Mouse (Mus musculus) retina, embryonic 14.5 days (tissue): ENCODE data around the gene Ssx2ip.

Experiments used
- DNase-seq: peaks from one replicate; pipeline ENCODE4 v3.0.0-alpha.2; 2015; ENCODE audit warnings: low spot score

Gene Ssx2ip

GRCm38 (mm10) chr3:146404311-146405201, at the start of gene Ssx2ip:
Gene Ssx2ip (plus strand): TSS chr3:146404642.
- peak; percentile 96 for DNase-seq

- no peak for DNase-seq
Measured at GRCm38 (mm10) chr3:146355146-146355545, 49.3 kb upstream of the Ssx2ip start.

GRCm38 (mm10) chr3:146365471-146365870, 39.0 kb upstream of the Ssx2ip start:
- no peak for DNase-seq

DNA sequence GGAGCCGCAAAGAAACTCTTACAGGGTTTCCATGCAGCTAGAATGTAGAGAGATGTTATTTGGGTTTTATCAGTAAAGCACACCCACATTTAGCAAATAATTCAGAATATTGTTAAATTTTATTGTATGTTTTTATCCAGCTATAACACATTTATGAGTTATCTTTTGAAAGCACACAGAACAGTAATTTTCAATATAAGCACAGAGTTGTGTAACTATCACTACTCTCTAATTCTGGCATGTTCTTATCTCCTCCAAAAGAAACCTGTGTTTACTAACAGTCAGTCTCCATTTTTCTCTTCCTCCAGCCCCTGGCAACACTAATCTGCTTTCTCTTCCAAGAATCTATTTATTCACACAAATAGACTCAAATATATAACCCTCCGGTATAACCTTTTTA, 37.4 kb upstream of the Ssx2ip start:
- no peak for DNase-seq

DNA sequence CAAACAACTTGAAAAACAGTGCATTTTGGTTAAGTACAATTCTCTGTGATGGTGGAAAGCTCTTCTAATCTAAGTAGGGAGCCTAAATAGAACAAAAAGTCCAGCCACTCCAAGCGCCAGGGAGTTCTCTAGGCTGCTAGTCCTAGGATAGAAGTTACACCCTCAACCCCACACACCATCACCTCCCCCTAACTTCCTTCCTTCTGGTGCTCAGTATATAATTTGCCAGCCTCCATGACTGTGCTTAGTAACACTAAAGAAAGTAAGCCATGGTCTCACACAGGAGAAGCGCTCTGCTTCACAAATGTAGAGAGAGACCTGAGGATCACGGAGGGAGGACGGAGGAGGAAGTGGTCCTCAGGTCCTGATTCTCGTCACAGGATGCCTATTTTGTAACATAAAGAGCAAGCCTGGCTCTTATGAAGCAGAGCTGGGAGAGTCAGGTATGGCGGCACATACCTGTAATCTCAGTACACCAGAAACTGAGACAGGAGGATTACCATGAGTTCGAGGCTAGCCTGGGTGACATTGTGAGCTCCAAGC, 33.8 kb upstream of the Ssx2ip start:
- DNase-seq = no peak

GRCm38 (mm10) chr3:146371201-146371600, 33.2 kb upstream of the Ssx2ip start:
- DNase-seq = no peak

DNA sequence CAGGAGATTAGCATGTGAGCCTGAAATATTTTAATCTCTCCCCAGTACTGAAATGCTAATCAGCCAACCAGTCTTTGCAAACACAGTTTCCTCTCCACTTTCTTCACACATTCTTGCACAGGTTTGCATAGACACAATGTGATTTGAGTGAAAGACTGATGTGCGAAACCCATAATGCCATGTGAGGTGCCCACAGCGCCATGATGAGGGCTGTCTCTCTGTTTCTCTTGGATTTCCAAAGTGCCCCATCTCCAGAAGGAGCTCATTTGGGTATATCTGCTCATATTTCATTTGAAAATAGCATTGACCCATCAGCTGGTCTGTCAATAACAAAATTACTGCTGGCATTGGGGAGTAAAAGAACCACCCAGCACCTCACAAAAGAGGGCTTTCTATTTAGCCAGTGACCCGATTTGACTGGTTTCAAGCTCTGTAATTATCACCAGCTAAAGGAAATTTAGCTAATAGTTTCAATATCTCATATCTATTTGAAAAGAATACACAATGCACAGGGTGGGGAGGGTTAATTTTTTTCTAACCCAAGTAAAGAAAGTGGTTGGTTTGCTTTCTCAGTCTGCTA, 29.8 kb upstream of the Ssx2ip start:
- DNase-seq = peak; percentile 62

DNA sequence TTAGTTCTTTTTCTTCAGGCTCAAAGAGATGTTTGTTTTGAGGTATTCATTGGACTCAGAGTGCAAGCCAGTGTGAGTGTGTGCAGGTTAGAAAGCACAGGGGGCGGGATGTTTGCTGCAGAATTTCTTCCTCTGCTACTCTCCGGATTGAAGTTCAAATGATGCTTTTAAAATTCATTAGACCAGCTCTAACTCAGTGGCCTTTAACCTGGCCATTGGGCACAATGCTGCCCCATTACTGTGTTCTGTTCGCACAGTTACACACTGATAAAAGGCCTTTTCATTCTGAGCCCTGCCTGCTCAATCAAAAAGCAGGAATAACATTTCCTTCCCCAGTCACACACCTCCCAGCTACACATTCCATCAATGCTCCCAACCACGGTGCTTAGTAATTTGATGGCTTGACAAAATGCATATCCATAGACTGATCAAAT, 29.2 kb upstream of the Ssx2ip start:
- DNase-seq = peak; percentile 73

DNA sequence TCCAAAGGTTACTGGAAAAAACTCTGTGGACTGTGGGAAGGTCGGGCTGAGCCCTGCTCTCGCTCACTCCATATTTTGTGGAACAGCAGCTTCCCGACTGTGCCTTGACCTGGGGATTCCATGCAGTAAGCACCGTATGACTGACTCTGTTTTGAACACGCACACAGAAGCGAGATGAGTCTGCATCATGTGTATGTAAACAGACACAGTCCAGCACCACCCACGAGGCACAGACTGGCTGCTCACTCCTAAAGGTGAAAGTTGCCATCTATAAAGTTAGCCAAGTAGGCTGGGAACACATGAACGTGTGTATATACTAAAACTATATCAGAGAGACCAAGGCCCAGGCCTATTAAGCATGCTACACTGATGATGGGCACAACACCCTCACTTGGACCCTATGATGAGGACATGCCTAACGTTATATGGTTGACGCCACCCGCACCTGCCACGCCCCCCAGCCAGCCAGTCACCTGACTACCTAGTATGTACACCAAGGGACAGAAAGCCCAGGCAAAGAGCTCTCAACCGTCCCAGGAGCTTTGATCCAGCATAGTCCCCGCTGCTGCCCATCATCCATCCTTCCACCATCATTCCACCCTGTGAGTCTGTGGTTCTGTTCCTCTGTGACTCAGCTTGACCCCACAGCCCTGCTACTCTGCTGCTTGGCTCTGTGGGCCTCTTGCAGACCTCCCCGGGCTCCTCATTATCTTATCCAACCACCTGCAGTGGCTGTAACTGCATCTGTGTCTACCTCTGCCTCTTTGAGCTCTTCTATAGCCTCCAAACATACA, 27.9 kb upstream of the Ssx2ip start:
- no peak for DNase-seq

- no peak for DNase-seq
Measured at GRCm38 (mm10) chr3:146377216-146377615, 27.2 kb upstream of the Ssx2ip start.

- DNase-seq = no peak
Measured at GRCm38 (mm10) chr3:146378753-146379152, 25.7 kb upstream of the Ssx2ip start.

GRCm38 (mm10) chr3:146379740-146380466, 24.5 kb upstream of the Ssx2ip start:
- peak; percentile 92 for DNase-seq

- DNase-seq = no peak
Measured at GRCm38 (mm10) chr3:146380874-146381273, 23.6 kb upstream of the Ssx2ip start.

- no peak for DNase-seq
Measured at GRCm38 (mm10) chr3:146381471-146381870, 23.0 kb upstream of the Ssx2ip start.

DNA sequence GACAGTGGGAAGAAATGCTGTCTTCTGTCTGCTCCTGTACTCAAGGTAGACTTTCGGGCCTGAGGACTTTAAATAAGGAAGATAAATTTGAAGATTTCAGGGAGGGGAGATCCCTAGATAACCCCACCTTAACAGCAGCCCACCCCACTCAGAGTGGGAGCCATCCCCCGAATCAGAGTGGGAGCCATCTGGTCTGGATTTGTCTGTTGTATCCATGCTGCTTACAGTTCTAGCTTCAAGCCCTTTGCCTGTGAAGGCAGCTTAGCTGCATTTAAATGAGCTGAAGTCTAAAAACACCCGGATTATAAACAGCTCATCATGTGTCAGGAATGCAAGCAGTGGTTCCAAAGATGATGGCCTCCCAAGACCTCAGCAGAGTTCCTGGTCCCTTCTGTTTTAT, 17.6 kb upstream of the Ssx2ip start:
- DNase-seq = no peak

DNA sequence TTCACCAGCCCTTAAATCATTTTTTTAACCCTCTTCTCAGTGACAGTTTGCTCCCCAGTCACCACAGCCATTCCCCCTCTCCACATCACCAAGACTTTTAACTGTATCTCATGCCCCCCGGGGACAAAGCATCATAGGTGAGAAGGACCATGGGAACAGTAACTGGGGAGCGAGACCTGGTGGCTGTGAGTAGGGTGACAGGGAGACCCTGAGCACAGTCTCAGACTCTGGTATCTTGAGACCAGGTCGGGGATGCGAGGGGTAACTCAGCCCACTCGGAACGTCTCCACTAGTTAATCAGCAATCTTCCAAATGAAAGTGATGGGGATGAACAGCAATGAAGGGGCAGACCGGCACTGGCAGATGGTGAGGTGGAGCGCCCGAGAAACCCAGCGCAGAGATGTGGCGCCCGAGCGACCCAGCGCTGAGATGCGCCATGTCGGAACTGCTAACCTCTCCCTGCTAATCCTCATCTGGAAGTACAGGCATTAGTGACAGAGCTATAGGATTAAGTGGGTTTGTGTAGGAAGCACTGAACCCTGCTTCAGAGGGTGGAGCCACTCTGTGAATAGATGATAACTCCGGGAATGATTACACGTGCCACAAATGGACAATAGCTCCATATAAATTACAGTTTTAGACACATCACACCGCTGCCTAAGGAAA, 11.7 kb upstream of the Ssx2ip start:
- DNase-seq = peak; percentile 31

DNA sequence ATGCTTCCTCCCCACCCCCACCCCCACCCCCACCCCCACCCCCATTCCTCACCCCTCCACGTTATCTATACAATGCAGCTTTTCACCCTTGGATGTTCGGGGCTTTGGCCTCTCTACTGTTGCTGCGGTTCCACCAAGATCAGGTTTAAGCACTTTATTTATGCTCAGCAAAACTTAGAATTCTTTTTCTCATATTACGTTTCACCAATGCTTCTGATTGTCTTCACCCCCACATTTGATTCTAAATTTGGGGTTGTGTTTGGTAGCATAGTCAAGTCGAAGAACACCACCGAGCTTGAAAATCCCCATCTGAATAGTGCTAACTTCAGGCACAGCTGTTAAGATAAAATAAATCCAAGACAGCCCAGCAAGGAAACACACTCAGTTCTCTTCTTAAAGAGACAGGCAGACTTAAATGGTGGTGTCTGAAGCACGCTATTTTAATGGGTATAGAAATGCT, 10.8 kb upstream of the Ssx2ip start:
- DNase-seq = no peak

DNA sequence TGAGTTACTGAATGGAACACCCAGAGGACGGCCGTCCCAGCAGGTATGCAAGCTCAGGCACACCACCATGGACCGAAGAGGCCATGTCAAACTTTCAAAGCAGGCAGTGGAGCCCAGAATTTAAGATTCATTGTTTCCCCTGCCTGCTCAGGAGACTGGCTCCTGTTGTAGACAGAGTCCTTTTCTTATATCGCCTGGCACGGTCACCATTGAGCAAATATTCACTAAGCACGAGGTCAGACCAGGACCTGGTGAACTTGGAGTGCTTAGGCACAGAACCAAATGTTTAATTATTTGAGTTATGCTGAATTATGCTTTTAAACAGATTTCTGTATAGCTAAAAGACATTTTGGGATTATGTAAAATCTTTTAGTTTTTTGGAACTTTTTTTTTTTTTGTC, 8.2 kb upstream of the Ssx2ip start:
- no peak for DNase-seq

DNA sequence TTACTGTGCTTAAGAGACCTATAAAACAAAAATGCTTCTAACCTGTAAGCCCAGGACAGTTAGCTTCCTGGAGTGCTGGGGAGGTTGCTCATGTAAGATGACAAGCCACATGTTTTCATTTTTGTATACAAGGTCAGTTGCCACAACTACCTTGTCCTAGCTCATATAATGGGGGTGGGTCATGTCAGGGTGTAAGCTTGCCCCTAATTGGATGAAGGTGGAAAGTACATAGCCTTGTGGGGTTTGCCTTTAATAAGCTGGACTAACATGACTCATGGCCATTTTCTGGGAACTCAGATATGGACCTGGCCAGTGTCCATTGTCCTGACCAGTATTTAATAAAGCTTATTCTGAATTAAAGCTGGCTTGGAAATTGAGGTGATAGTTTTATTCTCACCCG, 7.5 kb upstream of the Ssx2ip start:
- DNase-seq = no peak

DNA sequence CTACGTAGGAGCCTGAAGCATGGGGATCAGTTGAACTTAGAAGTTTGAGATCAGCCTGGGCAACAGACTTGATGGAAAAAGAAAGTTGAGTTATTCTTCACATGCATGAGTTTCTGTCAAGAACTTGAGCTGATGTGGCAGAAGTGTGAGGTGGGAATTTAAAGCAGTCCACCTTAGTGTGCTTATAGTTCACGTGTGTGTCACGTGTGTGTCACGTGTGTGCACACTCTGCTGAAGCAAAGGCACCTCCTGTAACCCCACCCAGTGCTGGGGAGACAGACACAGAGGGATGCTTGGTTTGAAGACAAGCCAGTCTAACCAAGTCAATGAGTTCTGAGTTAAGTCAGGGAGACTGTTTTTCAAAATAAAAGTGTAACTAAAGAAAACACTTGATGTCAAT, 6.6 kb upstream of the Ssx2ip start:
- DNase-seq = no peak

DNA sequence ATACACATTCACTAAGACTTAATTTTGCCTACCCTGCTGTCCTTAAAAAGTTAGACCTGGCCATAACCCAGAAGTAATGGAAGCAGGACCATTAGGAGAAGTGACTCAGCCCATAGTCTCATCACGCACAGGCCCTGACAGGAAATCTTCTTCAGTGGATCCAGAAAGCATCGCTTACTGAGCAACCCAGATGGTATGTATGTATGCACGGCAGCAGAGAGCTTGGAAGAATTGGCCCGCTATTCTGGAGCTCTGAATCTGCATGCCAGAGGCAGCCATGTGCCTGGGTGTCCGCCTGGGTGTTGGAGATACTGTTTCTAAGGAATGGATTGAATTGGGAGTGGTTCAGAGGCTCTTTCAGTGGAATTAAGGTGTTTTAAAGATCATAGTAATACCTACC, 5.2 kb upstream of the Ssx2ip start:
- no peak for DNase-seq
